Mouse (Mus musculus): ENCODE results near the gene Apobec4. TPM values are rescaled to one million over a fixed set of nuclear protein-coding genes. Genes with fewer than 3 reads are reported as not detected.
"Not testable (repeated sequence)": the region's sequence is repeated elsewhere in the genome, so short reads cannot be mapped to it uniquely, and the experiment has no call there.

Apobec4 gene
- polyA plus RNA-seq, 1 experiment from 2014 or later, result not detected

- H3K9ac ChIP-seq, result no peak overlapping the region; the same call in 1 of the 2 replicates
- 93% methylated on average over 9 of the region's 9 CpGs for WGBS
- peaks cover 32% of the 10 kb centered on the region for H3K36me3 ChIP-seq (replicated peaks)
These were observed 20.7 kb downstream of the Apobec4 start for GRCm38 (mm10) chr1:152771016-152771415.

GRCm38 (mm10) chr1:152774601-152775000 is 24.2 kb downstream of the Apobec4 start:
- not testable (repeated sequence) for H3K27me3 ChIP-seq (replicated peaks); H3K4me3 ChIP-seq; H3K27ac ChIP-seq; H3K9ac ChIP-seq; H3K4me1 ChIP-seq; H3K4me2 ChIP-seq; ATAC-seq (replicated peaks); H3K9me3 ChIP-seq
- H3K36me3 ChIP-seq (replicated peaks), result peaks cover 34% of the 10 kb centered on the region
- WGBS, result 93% methylated on average over 3 of the region's 3 CpGs

More at GRCm38 (mm10) chr1:152771016-152771415, 20.7 kb downstream of the Apobec4 start:
- H3K27ac ChIP-seq, result no peak overlapping the region
- no peak overlapping the region for H3K4me2 ChIP-seq
- peaks cover 9% of the 10 kb centered on the region for H3K4me1 ChIP-seq
- no peaks in the 10 kb centered on the region for H3K9me3 ChIP-seq
- H3K27me3 ChIP-seq (replicated peaks), result no peaks in the 10 kb centered on the region
- no peak for ATAC-seq (replicated peaks)
- no peak overlapping the region for H3K4me3 ChIP-seq

- Histone ChIP-seq H3K36me3 (replicated peaks) (peaks cover 12% of the 10 kb centered on the region; the same call in 1 of the 2 replicates), H3K27ac (no peak overlapping the region), H3K9ac (no peak overlapping the region), H3K4me1 (no peaks in the 10 kb centered on the region), H3K4me3 (no peak overlapping the region), H3K27me3 (replicated peaks) (no peaks in the 10 kb centered on the region), H3K9me3 (no peaks in the 10 kb centered on the region), H3K4me2 (no peak overlapping the region)
- 35% methylated on average over 10 of the region's 10 CpGs for WGBS
- 0 out of 2 replicates have a peak, but pooled peaks have one; percentile 42 for ATAC-seq (replicated peaks)
These were observed 28.9 kb downstream of the Apobec4 start for GRCm38 (mm10) chr1:152779071-152779737.

- Histone ChIP-seq H3K27ac (no peak overlapping the region), H3K9ac (no peak overlapping the region), H3K4me3 (no peak overlapping the region), H3K4me1 (no peaks in the 10 kb centered on the region), H3K27me3 (replicated peaks) (no peaks in the 10 kb centered on the region), H3K4me2 (no peak overlapping the region), H3K9me3 (no peaks in the 10 kb centered on the region), H3K36me3 (replicated peaks) (no peaks in the 10 kb centered on the region)
- 98% methylated on average over 8 of the region's 8 CpGs for WGBS
- no peak for ATAC-seq (replicated peaks)
These were observed 34.3 kb downstream of the Apobec4 start for GRCm38 (mm10) chr1:152784620-152785019.

GRCm38 (mm10) chr1:152785446-152785845 is 35.1 kb downstream of the Apobec4 start:
- not testable (repeated sequence) for H3K4me2 ChIP-seq; ATAC-seq (replicated peaks); H3K4me1 ChIP-seq; H3K27ac ChIP-seq; H3K36me3 ChIP-seq (replicated peaks); H3K9me3 ChIP-seq; H3K9ac ChIP-seq; H3K4me3 ChIP-seq; H3K27me3 ChIP-seq (replicated peaks)
- WGBS, result 87% methylated on average over 3 of the region's 3 CpGs

- Histone ChIP-seq H3K4me2 (no peak overlapping the region), H3K27ac (no peak overlapping the region), H3K4me3 (no peak overlapping the region), H3K36me3 (replicated peaks) (no peaks in the 10 kb centered on the region), H3K9ac (no peak overlapping the region), H3K4me1 (no peaks in the 10 kb centered on the region), H3K9me3 (no peaks in the 10 kb centered on the region), H3K27me3 (replicated peaks) (no peaks in the 10 kb centered on the region)
- WGBS, result 93% methylated on average over 4 of the region's 4 CpGs
- no peak for ATAC-seq (replicated peaks)
These were observed 36.6 kb downstream of the Apobec4 start for GRCm38 (mm10) chr1:152786953-152787352.

GRCm38 (mm10) chr1:152788121-152788660 is 37.8 kb downstream of the Apobec4 start:
- no peaks in the 10 kb centered on the region for H3K36me3 ChIP-seq (replicated peaks)

GRCm38 (mm10) chr1:152790254-152790653 is 39.9 kb downstream of the Apobec4 start:
- Histone ChIP-seq H3K9me3 (no peaks in the 10 kb centered on the region), H3K9ac (no peak overlapping the region), H3K4me1 (no peaks in the 10 kb centered on the region), H3K27ac (no peak overlapping the region), H3K4me2 (no peak overlapping the region), H3K27me3 (replicated peaks) (no peaks in the 10 kb centered on the region), H3K4me3 (no peak overlapping the region), H3K36me3 (replicated peaks) (no peaks in the 10 kb centered on the region)
- no peak for ATAC-seq (replicated peaks)
- 30% methylated on average over 12 of the region's 12 CpGs for WGBS

More at GRCm38 (mm10) chr1:152788121-152788660, 37.8 kb downstream of the Apobec4 start:
- no peaks in the 10 kb centered on the region for H3K9me3 ChIP-seq
- H3K27ac ChIP-seq, result no peak overlapping the region
- no peak overlapping the region for H3K4me2 ChIP-seq
- 27% methylated on average over 4 of the region's 4 CpGs for WGBS
- no peaks in the 10 kb centered on the region for H3K27me3 ChIP-seq (replicated peaks)
- no peak for ATAC-seq (replicated peaks)
- no peaks in the 10 kb centered on the region for H3K4me1 ChIP-seq
- H3K9ac ChIP-seq, result no peak overlapping the region
- no peak overlapping the region for H3K4me3 ChIP-seq

GRCm38 (mm10) chr1:152790821-152791220 is 40.5 kb downstream of the Apobec4 start:
- WGBS, result 28% methylated on average over 6 of the region's 6 CpGs
- no peak overlapping the region for H3K27ac ChIP-seq
- no peak overlapping the region for H3K4me3 ChIP-seq
- no peaks in the 10 kb centered on the region for H3K27me3 ChIP-seq (replicated peaks)
- H3K9me3 ChIP-seq, result no peaks in the 10 kb centered on the region
- no peaks in the 10 kb centered on the region for H3K36me3 ChIP-seq (replicated peaks)
- no peaks in the 10 kb centered on the region for H3K4me1 ChIP-seq
- ATAC-seq (replicated peaks), result no peak
- H3K4me2 ChIP-seq, result no peak overlapping the region
- H3K9ac ChIP-seq, result no peak overlapping the region

GRCm38 (mm10) chr1:152791269-152791668 is 40.9 kb downstream of the Apobec4 start:
- Histone ChIP-seq H3K9me3 (no peaks in the 10 kb centered on the region), H3K4me3 (no peak overlapping the region), H3K4me2 (no peak overlapping the region), H3K36me3 (replicated peaks) (no peaks in the 10 kb centered on the region), H3K27me3 (replicated peaks) (no peaks in the 10 kb centered on the region), H3K9ac (no peak overlapping the region), H3K27ac (no peak overlapping the region), H3K4me1 (no peaks in the 10 kb centered on the region)
- no peak for ATAC-seq (replicated peaks)
- 30% methylated on average over 4 of the region's 4 CpGs for whole genome bisulfite sequencing

- no peak for ATAC-seq (replicated peaks)
- no peaks in the 10 kb centered on the region for H3K36me3 ChIP-seq (replicated peaks)
- no peaks in the 10 kb centered on the region for H3K9me3 ChIP-seq
- H3K27me3 ChIP-seq (replicated peaks), result no peaks in the 10 kb centered on the region
- 19% methylated on average over 12 of the region's 12 CpGs for whole genome bisulfite sequencing
- no peak overlapping the region for H3K4me3 ChIP-seq
- H3K27ac ChIP-seq, result no peak overlapping the region
- no peak overlapping the region for H3K9ac ChIP-seq
- no peaks in the 10 kb centered on the region for H3K4me1 ChIP-seq
- no peak overlapping the region; the same call in 1 of the 2 replicates for H3K4me2 ChIP-seq
These were observed 42.6 kb downstream of the Apobec4 start for GRCm38 (mm10) chr1:152792736-152793494.

- Histone ChIP-seq H3K27ac (no peak overlapping the region), H3K4me3 (no peak overlapping the region), H3K4me1 (no peaks in the 10 kb centered on the region), H3K36me3 (replicated peaks) (no peaks in the 10 kb centered on the region), H3K9me3 (no peaks in the 10 kb centered on the region), H3K9ac (no peak overlapping the region), H3K27me3 (replicated peaks) (no peaks in the 10 kb centered on the region), H3K4me2 (no peak overlapping the region)
- WGBS, result 31% methylated on average over 6 of the region's 6 CpGs
- ATAC-seq (replicated peaks), result no peak
These were observed 43.3 kb downstream of the Apobec4 start for GRCm38 (mm10) chr1:152793495-152794130.

All from midbrain, embryonic 15.5 days (tissue).